Mouse (Mus musculus): Measurements from ENCODE around the gene Trim80.
"Not testable (repeated sequence)": the region's sequence is repeated elsewhere in the genome, so short reads cannot be mapped to it uniquely, and the experiment has no call there.

Gene Trim80

DNA sequence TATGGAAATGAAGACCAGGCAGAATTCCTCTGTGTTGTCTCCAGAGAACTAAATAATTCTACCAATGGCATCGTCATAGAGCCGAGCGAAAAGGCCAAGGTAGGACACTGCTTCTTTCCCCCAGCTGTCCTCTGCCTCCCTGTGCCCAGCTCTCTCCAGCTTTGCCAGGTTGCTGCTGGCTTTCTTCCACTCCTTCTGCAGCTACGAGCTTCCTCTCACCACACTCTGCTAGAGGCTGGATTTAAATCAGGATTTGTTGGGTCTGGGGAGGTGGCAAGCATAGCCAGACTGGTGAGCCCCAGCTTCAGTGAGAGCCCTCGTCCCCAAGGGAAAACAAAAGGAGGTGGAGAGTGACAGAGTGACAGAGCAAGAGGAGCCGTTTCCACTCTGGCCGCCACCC, 11.0 kb upstream of the Trim80 start:
- no peak for DNase-seq (ENCODE audit: low spot score)

GRCm38 (mm10) chr11:115430561-115430960, 9.8 kb upstream of the Trim80 start:
- no peak for DNase-seq (ENCODE audit: low spot score)

GRCm38 (mm10) chr11:115432814-115433213, 7.5 kb upstream of the Trim80 start:
- DNase-seq (ENCODE audit: low spot score): no peak

GRCm38 (mm10) chr11:115433342-115433741, 7.0 kb upstream of the Trim80 start:
- no peak for DNase-seq (ENCODE audit: low spot score)

DNA sequence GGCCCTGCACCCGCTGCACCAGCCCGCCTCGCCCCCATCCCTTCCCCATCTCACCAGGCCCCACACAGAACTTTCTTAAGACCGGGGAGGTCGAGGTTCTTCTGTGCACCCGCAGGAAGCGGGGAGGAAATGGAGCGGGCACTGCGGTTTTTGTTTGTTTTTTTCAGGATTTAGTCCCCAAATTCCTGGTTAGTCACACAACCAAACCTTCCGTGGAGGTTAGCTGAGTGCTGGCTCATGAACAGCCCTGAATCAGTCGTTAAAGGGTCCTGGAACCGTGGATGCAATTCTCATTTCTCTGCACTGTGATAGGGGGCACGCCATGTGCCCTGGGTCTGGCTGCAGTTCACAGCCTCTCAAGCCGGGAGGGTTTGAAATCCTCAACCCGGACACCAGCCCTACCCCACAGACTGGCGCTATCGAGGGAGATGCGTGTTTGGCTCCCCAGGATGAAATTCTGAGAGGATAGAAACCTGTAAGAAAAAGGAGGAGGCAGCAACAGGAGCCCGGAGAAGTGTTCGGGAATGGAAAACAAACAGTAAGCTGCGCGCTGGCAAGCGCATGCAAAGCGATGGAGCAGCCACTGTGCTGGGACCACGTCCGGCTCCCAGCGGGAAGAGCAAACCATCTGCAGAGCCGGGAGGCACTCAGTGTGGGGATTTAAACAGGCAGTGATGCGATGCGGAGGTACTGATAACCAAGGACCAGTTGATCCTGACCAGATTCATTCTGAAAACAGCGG, 4.6 kb upstream of the Trim80 start:
- DNase-seq (ENCODE audit: low spot score): no peak

- no peak for DNase-seq (ENCODE audit: low spot score)
Observed at GRCm38 (mm10) chr11:115437571-115438122, 2.7 kb upstream of the Trim80 start.

DNA sequence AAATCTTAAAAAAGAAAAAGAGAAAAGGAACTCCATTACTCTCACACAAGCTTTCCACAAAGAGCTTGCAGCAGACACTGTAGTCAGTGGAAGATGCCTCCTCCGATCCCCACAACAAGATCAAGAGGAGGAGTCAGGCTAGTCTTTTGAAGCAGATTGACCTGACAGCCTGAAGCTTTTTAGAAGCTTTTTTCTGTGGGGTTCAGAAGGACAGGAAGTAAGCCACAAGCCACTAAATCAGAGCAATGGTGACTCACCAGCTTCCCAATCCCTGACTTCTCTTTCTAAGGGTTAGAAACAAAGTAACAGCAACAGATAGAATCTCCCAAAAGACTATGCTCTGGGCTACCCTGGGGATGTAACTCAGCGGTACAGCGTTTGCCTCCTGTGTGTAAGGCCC, 1.0 kb upstream of the Trim80 start:
- no peak for DNase-seq (ENCODE audit: low spot score)

DNA sequence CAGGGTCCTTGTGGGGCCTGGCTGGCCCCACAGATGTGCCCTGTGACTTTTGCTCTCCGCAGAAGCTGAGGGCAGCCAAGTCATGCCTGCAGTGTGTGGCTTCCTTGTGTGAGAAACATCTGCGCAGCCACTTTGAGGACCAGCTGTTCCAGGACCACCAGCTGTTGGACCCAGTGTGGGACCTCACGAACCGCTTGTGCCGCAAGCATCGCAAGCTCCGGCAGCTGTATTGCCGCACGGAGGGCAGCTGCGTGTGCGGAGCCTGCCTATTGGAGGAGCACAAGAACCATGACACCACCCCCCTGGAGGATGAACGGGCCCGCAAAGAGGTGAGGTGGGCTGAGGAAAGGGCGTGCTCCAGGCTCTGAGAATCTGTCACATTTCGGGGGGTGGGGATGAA, 1.1 kb downstream of the Trim80 start:
- no peak for DNase-seq (ENCODE audit: low spot score)

DNA sequence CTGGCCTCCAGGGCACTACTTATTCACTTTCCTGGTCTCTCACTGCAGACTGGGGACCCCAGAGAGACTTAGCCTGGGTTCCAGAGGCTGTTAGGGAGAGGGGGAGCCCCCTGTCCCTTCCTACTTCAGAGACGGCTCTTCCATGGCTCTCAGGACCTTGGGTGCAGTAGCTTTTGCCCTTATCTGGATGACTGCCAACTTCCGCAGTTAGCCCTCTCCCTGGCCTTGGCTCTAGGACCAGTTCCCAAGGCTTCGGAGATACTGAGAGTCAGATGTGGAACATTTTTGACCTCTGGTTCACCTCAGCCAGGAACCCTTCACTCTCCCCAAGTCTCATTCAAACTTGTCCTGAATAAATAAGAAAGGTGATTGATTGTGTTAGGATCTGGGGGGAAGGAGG, 6.6 kb downstream of the Trim80 start:
- DNase-seq (ENCODE audit: low spot score): no peak

- no peak for DNase-seq (ENCODE audit: low spot score)
Observed at GRCm38 (mm10) chr11:115447321-115447885, 7.1 kb downstream of the Trim80 start.

- no peak for DNase-seq (ENCODE audit: low spot score)
Observed at GRCm38 (mm10) chr11:115448075-115448474, 7.7 kb downstream of the Trim80 start.

GRCm38 (mm10) chr11:115448998-115449397, 8.7 kb downstream of the Trim80 start:
- no peak for DNase-seq (ENCODE audit: low spot score)

- no peak for DNase-seq (ENCODE audit: low spot score)
Observed at GRCm38 (mm10) chr11:115450176-115450575, 9.8 kb downstream of the Trim80 start.

- no peak for DNase-seq (ENCODE audit: low spot score)
Observed at GRCm38 (mm10) chr11:115451781-115452241, 11.5 kb downstream of the Trim80 start.

DNA sequence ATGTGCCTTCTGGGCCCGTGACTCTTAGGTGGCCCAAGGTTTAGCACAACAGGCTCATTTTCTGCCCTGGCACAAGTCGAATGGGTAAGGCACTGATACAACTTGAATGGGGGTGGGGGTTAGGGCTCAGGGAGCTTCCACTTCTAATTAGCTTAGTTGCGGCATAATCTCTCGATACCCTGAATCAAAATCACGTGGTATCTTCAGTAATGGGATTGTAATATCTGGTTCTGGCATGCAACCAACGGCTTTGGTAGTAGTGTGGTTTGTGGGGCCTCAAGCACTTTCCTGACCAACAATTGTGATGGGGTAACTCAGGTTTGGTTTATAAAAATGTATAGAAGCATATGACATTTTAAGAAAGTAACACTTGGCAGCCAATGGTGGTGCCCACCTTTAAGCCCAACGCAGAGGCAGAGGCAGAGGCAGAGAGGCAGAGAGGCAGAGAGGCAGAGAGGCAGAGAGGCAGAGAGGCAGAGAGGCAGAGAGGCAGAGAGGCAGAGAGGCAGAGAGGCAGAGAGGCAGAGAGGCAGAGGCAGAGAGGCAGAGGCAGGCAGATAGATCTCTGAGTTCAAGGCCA, 12.0 kb downstream of the Trim80 start:
- no peak for DNase-seq (ENCODE audit: low spot score)

GRCm38 (mm10) chr11:115453306-115453705, 13.0 kb downstream of the Trim80 start:
- no peak for DNase-seq (ENCODE audit: low spot score)

DNA sequence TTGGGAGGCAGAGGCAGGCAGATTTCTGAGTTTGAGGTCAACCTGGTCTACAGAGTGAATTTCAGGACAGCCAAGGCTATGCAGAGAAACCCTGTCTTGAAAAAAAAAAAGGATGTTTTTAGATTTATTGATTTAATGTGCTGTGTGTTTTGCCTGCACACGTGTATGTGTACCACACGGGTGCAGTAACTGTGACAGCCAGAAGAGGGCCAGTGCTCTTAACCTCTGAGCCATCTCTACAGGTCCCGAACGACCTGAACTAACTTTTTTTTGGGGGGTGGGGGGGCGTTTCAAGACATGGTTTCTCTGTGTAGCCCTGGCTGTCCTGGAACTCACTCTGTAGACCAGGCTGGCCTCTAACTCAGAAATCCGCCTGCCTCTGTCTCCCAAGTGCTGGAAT, 14.5 kb downstream of the Trim80 start:
- DNase-seq (ENCODE audit: low spot score): not testable (repeated sequence)

- no peak for DNase-seq (ENCODE audit: low spot score)
Observed at GRCm38 (mm10) chr11:115455619-115456018, 15.3 kb downstream of the Trim80 start.

- no peak for DNase-seq (ENCODE audit: low spot score)
Observed at GRCm38 (mm10) chr11:115456182-115456581, 15.8 kb downstream of the Trim80 start.

DNA sequence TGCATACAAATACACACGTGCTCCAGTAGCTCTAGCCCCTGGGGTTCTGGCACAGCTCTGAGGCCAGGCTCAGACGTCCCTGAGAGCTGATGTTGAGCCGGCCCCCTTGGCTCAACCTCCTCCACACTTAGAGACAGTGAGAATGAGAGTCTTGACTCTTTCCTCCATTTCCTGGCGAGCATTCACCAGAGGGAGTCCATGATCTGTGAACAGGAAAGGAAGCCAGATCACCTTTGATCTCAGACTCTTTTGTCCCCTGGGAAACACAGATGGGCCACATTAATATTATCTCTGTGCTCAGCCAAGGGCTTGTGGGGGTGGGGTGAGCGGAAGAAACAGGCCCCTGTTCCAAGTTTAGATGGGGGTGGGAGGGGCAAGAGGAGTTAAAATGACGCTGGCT, 17.1 kb downstream of the Trim80 start:
- DNase-seq (ENCODE audit: low spot score): no peak

DNA sequence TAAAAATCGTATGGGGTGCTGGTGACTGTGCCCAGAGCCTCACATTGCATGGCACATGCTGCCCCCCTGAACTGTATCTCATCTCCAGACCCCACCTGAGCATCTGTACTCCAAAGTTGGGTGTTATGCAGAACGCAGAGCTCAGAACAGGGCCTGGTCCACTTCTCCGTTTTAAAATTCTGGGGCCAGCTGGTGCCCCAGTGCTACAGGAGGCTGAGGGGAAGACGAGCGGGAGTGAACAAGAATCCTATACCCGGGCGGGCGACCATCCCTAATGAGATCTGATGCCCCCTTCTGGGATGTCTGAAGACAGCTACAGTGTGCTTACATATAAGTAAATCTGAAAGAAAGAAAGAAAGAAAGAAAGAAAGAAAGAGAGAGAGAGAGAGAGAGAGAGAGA, 20.6 kb downstream of the Trim80 start:
- DNase-seq (ENCODE audit: low spot score): no peak

GRCm38 (mm10) chr11:115461846-115462242, 21.5 kb downstream of the Trim80 start:
- DNase-seq (ENCODE audit: low spot score): no peak

- DNase-seq (ENCODE audit: low spot score): no peak
Observed at GRCm38 (mm10) chr11:115462243-115462891, 22.0 kb downstream of the Trim80 start, which contains the start of gene Slc16a5. Gene Slc16a5 (plus strand): TSS chr11:115462474.
